Mouse (Mus musculus): ENCODE results near the gene Ppm1h.

Ppm1h gene

GRCm38 (mm10) chr10:122858904-122859641 is 180.5 kb downstream of the Ppm1h start:
- in situ Hi-C loops (cut with MboI): no loop called here

- in situ Hi-C loops (cut with MboI): no loop called here
Observed at GRCm38 (mm10) chr10:122859642-122859997, 181.1 kb downstream of the Ppm1h start.

- in situ Hi-C loops (cut with MboI): no loop called here
Observed at GRCm38 (mm10) chr10:122860076-122860475, 181.5 kb downstream of the Ppm1h start.

GRCm38 (mm10) chr10:122861696-122862385 is 183.3 kb downstream of the Ppm1h start:
- in situ Hi-C loops (cut with MboI): no loop called here

- in situ Hi-C loops (cut with MboI): no loop called here
Observed at GRCm38 (mm10) chr10:122862386-122863023, 183.9 kb downstream of the Ppm1h start.

GRCm38 (mm10) chr10:122869865-122870503 is 191.4 kb downstream of the Ppm1h start:
- in situ Hi-C loops (cut with MboI): no loop called here

- in situ Hi-C loops (cut with MboI): no loop called here
Observed at GRCm38 (mm10) chr10:122870848-122871494, 192.4 kb downstream of the Ppm1h start.

- in situ Hi-C loops (cut with MboI): no loop called here
Observed at GRCm38 (mm10) chr10:122872720-122873119, 194.2 kb downstream of the Ppm1h start.

- in situ Hi-C loops (cut with MboI): no loop called here
Observed at GRCm38 (mm10) chr10:122876964-122877363, 198.4 kb downstream of the Ppm1h start.

- in situ Hi-C loops (cut with MboI): no loop called here
Observed at GRCm38 (mm10) chr10:122877436-122877835, 198.9 kb downstream of the Ppm1h start.

GRCm38 (mm10) chr10:122881456-122881855 is 202.9 kb downstream of the Ppm1h start:
- in situ Hi-C loops (cut with MboI): no loop called here

- in situ Hi-C loops (cut with MboI): no loop called here
Observed at GRCm38 (mm10) chr10:122882614-122883013, 204.1 kb downstream of the Ppm1h start.

GRCm38 (mm10) chr10:122883823-122884743 is 205.5 kb downstream of the Ppm1h start:
- in situ Hi-C loops (cut with MboI): no loop called here

- in situ Hi-C loops (cut with MboI): no loop called here
Observed at GRCm38 (mm10) chr10:122885301-122885700, 206.7 kb downstream of the Ppm1h start.

GRCm38 (mm10) chr10:122886055-122886915 is 207.7 kb downstream of the Ppm1h start:
- in situ Hi-C loops (cut with MboI): no loop called here

GRCm38 (mm10) chr10:122886916-122887527 is 208.5 kb downstream of the Ppm1h start:
- in situ Hi-C loops (cut with MboI): no loop called here

- in situ Hi-C loops (cut with MboI): no loop called here
Observed at GRCm38 (mm10) chr10:122887528-122888183, 209.1 kb downstream of the Ppm1h start.

- in situ Hi-C loops (cut with MboI): no loop called here
Observed at GRCm38 (mm10) chr10:122890682-122891350, 212.3 kb downstream of the Ppm1h start.
